Mouse (Mus musculus): ENCODE results near the gene Spic.
"Not testable (repeated sequence)": the region's sequence is repeated elsewhere in the genome, so short reads cannot be mapped to it uniquely, and the experiment has no call there.

Spic gene

GRCm38 (mm10) chr10:88684925-88685324 is at the start of gene Spic:
Gene Spic, minus strand, starts transcription at chr10:88685015.
- no peak for DNase-seq (ENCODE audit: low read depth, low spot score)

GRCm38 (mm10) chr10:88732309-88732622 is 47.5 kb upstream of the Spic start:
- no peak for DNase-seq (ENCODE audit: low read depth, low spot score)

GRCm38 (mm10) chr10:88731496-88732308 is 46.9 kb upstream of the Spic start:
- DNase-seq (ENCODE audit: low read depth, low spot score): peak; percentile 14

GRCm38 (mm10) chr10:88730571-88731495 is 46.0 kb upstream of the Spic start, which contains the start of gene Arl1:
Gene Arl1, plus strand, starts transcription at chr10:88730858.
- DNase-seq (ENCODE audit: low read depth, low spot score): peak; percentile 92

- no peak for DNase-seq (ENCODE audit: low read depth, low spot score)
These were observed 43.4 kb upstream of the Spic start for GRCm38 (mm10) chr10:88728166-88728565.

- no peak for DNase-seq (ENCODE audit: low read depth, low spot score)
These were observed 42.3 kb upstream of the Spic start for GRCm38 (mm10) chr10:88727128-88727527.

GRCm38 (mm10) chr10:88725343-88725742 is 40.5 kb upstream of the Spic start:
- no peak for DNase-seq (ENCODE audit: low read depth, low spot score)

- DNase-seq (ENCODE audit: low read depth, low spot score): no peak
These were observed 34.8 kb upstream of the Spic start for GRCm38 (mm10) chr10:88719618-88720017.

GRCm38 (mm10) chr10:88717756-88718025 is 32.9 kb upstream of the Spic start:
- no peak for DNase-seq (ENCODE audit: low read depth, low spot score)

- DNase-seq (ENCODE audit: low read depth, low spot score): no peak
These were observed 32.4 kb upstream of the Spic start for GRCm38 (mm10) chr10:88716986-88717755.

- DNase-seq (ENCODE audit: low read depth, low spot score): no peak
These were observed 30.8 kb upstream of the Spic start for GRCm38 (mm10) chr10:88715621-88716020.

GRCm38 (mm10) chr10:88714744-88715143 is 29.9 kb upstream of the Spic start:
- DNase-seq (ENCODE audit: low read depth, low spot score): no peak

- peak; percentile 26 for DNase-seq (ENCODE audit: low read depth, low spot score)
These were observed 27.5 kb upstream of the Spic start for GRCm38 (mm10) chr10:88712359-88712758.

GRCm38 (mm10) chr10:88708671-88709523 is 24.1 kb upstream of the Spic start:
- no peak for DNase-seq (ENCODE audit: low read depth, low spot score)

- no peak for DNase-seq (ENCODE audit: low read depth, low spot score)
These were observed 16.1 kb upstream of the Spic start for GRCm38 (mm10) chr10:88700938-88701337.

- no peak for DNase-seq (ENCODE audit: low read depth, low spot score)
These were observed 1.8 kb downstream of the Spic start for GRCm38 (mm10) chr10:88682904-88683563.

GRCm38 (mm10) chr10:88672825-88673224 is 12.0 kb downstream of the Spic start:
- DNase-seq (ENCODE audit: low read depth, low spot score): no peak

GRCm38 (mm10) chr10:88672123-88672522 is 12.7 kb downstream of the Spic start:
- DNase-seq (ENCODE audit: low read depth, low spot score): no peak

GRCm38 (mm10) chr10:88669719-88670118 is 15.1 kb downstream of the Spic start:
- no peak for DNase-seq (ENCODE audit: low read depth, low spot score)

GRCm38 (mm10) chr10:88663856-88664255 is 21.0 kb downstream of the Spic start:
- DNase-seq (ENCODE audit: low read depth, low spot score): not testable (repeated sequence)

- DNase-seq (ENCODE audit: low read depth, low spot score): peak; percentile 30
These were observed 25.9 kb downstream of the Spic start for GRCm38 (mm10) chr10:88658918-88659317.
